Mouse (Mus musculus) gastrocnemius, adult 18-20 months (tissue): Measurements from ENCODE around the gene Zwint. TPM values are rescaled to one million over a fixed set of nuclear protein-coding genes. Genes with fewer than 3 reads are reported as not detected.

Experiments used
- DNase-seq: peaks from one replicate; pipeline ENCODE4 v3.0.0; 2021; ENCODE audit warnings: low spot score
- long read RNA-seq, 2 experiments: library from polyadenylated mRNA; stranded (forward); transcript quantifications; one replicate each; pipeline ENCODE4 v2.0.0; 2021
- total RNA-seq, 2 experiments: library from RNA; stranded (reverse); gene quantifications; 2 replicates each; pipeline ENCODE4 v1.2.3; 2021

Gene Zwint
- total RNA-seq = 10 to 100 TPM; 31.4 to 31.5 TPM
- long read RNA-seq, experiment 1, transcript Zwint-201 (8 exons, 1,834 nt) = major isoform, 48 of 52 reads
- long read RNA-seq, experiment 1, partial matches to known transcripts = 2 of 52 reads
- long read RNA-seq, experiment 1, other reads (novel, unspliced or antisense) = 1 of 52 reads
- long read RNA-seq, experiment 2, transcript Zwint-201 (8 exons, 1,834 nt) = major isoform, 62 of 66 reads
- long read RNA-seq, experiment 2, partial matches to known transcripts = 2 of 66 reads
- long read RNA-seq, experiment 2, other reads (novel, unspliced or antisense) = 1 of 66 reads

DNA sequence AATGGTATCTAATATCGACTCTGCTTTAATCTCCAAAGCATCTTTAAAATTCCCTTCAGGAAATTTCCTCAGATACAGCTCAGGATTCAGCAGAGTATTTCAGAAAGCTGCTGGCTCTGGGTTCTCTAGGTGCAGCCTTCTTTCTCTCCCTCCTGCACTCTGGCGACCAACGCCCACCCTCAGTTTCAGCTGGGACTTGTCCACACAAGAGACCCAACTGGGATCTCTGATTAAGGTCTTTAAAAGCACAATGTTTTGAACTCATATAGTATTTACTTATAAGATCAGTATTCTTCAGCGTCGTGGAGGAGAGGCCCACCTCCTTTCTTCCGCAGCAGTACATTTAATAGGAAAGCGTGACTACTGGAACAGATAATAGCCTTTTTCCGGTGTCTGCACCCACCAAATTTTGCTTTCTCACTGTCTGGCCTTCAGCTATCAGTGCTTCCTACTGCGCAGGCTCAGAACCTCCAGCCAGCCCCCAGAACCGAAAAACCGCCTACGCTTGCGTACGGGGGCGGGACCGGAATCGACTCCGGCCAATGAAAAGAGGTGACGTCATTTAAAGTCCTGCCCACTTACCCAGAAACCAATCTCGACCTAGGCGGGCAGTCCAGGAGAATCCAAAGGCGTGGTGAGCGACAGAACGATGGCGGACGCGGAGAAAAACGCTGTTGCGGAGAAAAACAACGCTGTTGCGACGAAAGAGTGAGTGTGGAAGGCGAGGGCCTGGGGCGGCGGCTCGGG is at the start of gene Zwint:
Gene Zwint, plus strand, starts transcription at position 576 of the 747 bp plus-strand sequence.
- DNase-seq = peak; percentile 96

DNA sequence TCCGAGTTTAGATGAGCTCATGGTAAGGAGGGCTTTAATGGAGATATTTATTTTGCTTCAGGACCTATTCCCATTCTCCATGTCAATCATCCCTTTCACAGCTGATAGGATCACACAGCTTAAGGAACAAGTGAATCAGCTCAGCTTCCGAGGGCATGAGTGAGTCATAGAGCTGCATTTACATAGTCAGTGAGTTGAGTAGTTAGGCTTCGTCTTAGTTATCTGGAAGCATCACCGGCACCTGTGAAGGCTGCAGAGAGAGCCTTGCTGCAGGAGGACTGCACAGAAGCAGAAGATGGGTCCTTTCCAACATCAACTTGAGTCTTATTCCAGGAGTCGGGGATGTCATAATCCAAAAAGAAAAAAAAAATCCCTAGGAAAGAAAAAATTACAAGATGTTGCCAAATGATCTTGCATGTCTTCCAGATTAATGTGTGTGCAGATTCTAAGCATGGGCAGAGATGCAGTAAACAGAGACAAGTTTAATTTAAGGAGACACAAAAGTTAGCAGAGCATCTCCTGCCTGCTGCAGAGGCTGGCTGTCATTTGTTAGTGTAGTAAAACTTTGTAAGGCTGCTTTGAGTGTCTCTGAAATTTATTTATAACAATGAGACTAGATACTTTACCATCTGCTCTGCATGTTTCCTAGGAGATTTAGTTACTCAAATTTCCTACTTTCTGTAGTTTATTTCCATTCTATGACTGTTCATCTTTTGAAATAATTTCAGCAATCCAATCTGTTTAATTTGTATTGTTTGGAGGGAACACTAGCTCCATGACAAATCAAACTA is 41.3 kb upstream of the Zwint start:
- DNase-seq = no peak

DNA sequence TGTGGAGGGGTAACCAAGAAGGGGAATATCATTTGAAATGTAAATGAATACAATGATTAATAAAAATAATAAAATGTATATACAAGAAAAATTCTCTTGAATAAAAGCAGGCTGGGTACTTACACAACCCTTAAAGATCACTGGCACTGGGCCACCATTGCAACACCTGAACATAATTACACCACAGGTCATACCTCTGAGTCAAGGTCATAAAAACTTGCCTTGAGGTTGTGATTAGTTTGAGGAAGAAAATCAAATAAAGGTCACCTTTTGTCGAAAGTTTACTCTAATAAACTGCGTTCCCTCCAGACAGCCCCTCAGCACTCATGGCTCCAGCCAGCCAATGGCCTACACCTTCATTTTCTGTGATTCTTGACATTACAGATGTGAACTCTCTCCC is 38.5 kb upstream of the Zwint start:
- DNase-seq = no peak

DNA sequence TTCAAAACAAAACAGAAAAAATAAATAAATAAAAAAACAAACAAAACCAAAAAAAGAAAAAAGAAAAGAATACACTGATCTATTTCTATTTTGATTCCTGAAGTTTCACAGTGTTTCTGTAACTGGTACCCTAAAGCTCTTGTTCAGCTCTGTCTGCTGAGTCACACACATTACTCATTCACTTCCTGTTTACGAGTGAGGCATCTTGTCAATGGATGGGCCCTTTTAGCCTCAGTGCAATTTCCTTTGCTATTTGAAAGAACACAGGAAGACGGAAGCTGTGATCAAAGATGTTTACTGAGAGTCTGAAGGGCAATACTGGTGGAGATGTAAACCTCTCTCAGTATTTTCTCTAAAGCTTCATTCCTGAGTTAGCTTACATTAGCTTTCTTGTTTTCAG is 34.1 kb upstream of the Zwint start:
- DNase-seq = no peak

DNA sequence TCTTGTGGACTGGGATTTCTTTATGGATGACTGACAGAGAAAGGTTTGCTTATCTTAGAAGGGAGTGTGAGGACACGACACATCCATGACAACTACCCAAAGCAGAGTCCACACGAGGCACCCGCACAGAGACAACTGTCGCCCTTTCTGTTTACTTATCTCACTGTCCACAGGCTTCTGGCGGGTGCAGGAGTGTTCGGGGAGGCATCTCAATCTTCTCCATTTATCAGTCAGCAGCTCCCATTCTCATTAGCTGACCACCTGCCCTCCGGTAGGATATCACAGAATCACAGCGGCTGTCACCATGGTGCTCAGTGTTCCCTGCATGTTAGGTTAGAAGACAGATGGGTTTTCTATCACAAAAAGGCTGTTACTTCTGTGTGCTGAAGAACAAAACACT is 31.1 kb upstream of the Zwint start:
- no peak for DNase-seq

DNA sequence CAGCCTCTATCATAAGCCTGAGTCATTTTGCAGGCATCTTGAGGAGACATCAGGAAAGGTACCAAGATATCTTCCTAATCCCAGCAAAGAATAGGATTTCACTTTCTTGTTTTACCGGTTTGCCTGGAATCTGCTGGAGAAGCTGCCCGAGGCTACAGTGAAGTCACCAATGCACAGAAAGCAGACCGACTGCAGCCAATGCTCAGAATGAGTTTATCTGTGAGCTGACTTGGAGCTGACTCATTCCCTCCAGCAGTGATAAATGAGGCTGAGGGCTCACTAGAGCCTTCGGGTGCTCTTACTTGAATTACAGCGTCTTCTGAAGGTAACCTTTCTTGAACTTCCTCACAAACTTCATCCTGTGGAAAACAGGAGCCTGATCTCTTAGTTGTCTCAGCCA is 20.5 kb upstream of the Zwint start:
- no peak for DNase-seq

DNA sequence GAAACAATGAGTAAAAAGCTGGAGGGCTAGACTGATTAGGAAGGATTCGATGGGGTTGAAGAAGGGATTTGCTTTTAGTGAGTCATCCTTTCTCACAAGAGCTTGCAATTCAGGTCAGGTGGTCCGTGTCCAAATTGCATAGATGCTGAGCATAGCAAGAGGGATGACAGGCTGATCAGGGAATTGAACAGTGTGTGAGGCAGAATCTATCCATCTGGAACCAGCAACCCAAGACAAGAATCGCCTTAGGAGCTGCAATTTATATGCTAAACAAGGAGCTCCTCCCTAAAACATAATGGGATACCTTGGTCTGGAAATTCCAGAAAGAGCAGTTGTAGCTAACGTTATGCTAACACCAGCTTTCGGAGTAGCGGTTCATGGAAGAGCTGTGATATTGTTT is 3.8 kb upstream of the Zwint start:
- DNase-seq = no peak

DNA sequence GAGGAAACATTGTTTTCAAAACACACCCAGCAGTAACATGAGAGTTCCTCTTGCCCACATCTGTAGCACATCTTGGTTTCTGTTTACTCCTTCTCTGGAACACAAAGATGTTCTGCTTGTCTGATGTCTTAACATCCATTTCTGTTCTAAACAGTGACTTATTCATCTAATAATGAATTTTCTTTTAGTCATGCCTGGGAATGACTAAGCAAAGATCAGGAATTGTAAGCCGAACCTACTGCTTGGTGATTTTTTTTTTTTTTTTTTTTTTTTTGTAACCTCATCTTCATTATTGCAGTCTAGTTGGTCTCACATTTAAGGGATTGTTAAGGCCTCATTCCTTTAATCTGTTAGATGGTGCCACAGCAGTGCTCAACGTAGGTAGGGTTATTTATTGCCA is 848 bp upstream of the Zwint start:
- DNase-seq = no peak

DNA sequence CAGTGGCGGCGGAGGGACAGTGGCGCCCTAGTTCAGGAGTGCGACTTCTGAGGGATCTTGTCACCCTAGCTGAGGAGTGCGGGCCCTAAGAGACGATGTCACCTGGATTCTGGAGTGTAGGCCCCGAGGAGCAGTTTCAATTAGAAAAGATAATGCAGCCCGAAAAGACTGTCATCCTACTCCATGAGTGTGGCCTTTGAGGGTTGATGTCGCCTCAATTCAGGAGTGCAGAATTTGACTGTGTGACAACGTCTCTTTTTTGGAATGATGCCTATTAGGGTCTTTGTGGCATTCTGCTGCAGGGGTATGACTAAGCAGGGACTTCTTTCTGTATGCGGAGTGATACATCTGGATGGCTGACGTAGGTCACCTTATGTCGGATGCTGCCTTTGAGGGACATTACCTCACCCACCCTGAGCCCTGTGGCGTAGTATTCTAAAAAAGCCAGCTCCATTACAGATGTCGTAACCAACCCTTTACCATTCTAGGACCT is 418 bp downstream of the Zwint start:
- peak; percentile 3 for DNase-seq

DNA sequence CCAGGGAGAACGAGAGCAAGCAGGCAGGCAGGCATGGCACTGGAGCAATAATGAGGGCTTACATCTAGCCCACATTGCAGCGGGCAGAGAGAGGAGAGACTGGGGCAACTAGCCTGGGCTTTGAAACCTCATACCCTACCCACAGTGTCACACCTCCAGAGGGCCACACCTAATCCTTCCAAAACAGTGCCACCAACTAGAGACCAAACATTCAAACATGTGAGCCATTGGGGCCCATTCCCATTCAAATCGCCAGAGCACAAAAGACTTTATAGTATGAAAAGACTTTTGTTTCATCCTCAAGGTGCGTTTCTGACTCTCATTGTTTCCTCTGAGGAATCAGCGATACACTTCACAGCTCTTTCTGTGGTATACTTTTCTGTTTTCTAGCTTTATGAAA is 4.6 kb downstream of the Zwint start:
- no peak for DNase-seq

DNA sequence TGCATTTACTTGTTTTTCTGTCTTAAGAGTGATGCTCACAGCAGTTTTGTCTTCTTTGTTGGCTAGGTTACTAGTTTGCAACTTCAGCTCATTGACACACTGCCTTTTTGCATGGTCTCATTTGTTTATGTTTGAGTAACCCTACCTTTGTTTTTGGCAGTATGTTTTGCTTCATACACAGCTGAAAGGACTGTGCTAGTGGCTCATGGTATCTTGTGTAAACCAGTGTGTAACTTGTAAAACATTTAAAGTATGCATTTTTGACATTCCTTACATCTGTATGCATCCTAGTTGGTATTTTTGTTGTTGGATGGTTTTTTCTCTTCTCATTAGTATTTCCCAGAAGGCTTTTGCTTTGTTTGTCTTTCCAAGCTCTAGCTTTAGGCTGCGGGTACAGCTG is 5.7 kb downstream of the Zwint start:
- DNase-seq = no peak

DNA sequence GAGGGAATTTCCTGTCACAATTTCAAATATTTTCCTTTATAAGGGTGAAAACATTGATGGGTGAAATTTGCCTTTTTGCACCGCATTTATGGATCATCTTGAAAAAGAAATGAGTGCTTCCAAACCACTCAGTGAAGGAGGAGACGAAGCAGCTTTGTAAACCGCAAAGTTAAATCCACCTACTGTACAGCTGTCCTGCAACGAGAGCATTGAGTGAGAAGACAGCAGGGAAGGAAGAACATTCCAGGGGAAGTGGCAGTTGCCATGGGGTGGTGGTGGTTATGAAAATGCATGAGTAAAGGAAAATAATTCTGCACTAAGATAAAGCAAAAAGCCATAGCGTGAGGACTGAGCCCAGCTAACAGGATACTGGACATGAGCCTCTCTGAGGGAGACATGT is 13.2 kb downstream of the Zwint start:
- DNase-seq = no peak

DNA sequence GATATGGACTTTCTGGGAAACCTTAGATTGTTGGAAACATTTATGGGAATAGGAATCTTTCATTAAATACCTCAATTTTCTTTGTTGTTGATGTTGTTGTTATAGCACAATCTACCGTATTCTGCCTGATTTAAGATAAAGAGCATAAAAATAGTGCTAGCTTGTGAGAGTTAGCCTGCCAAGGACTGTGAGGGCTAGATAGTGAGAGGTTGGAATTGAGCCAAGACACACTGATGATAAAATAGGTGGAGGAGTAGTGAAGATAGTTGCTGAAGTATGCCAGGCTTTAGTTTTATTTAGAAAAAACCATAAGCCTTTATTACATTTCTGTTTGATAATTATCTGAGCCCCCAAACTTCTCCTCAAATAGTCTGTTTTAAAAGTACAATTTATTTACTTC is 14.4 kb downstream of the Zwint start:
- DNase-seq = no peak

DNA sequence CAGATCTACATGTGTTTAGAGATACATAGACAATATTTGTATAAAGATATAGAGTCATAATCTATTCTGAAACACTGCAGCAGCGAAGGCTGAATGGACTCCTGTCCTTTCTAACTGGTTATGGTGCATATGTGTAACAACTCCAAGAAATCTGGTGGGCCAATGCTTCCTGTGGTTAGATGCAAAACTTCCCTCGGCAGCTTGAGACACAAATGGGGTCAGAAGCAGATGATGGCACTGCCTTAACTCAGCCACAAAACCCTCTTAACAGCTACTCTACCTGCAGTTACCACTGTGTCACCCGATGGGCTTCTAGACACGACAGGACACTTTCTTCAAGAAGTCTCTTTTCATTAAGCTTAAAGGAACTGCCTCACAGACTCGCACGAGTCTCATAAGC is 21.3 kb downstream of the Zwint start:
- no peak for DNase-seq

DNA sequence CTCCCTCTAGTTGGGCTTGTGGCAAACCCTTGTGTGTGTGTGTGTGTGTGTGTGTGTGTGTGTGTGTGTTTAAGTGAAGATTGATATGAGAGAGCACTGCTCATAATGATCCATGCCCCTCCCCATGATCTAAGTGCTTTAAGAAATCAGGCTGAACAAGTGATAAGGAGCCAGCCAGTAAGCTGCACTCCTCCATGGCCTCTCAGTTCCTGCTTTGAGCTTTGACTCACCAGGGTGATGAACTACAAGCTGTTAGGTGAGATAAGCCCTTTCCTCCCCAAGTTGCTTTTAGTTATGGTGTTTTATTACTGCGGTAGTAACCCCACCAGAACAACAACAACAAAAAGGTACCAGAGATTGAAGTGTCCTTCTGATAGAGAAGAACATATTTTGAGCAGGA is 21.9 kb downstream of the Zwint start:
- DNase-seq = no peak

DNA sequence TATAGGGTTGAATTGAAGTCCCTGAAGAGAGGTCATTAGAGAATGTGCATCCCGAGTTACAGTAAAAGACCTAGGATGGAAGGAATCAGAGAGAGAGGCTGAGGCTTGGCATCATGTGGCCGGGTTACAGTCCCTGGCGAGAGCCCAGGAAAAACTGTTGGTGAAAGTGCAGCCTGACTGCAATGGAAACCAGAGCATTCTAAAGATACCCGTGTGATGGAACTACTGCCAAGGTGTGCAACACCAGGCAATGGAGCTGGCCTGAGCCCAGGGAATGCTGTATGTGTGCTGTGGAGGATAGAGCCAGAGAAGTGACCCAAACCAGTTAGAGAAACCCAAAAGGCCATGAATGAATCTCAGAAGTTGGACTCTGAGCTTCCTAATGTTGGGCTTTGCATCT is 24.4 kb downstream of the Zwint start:
- DNase-seq = no peak

DNA sequence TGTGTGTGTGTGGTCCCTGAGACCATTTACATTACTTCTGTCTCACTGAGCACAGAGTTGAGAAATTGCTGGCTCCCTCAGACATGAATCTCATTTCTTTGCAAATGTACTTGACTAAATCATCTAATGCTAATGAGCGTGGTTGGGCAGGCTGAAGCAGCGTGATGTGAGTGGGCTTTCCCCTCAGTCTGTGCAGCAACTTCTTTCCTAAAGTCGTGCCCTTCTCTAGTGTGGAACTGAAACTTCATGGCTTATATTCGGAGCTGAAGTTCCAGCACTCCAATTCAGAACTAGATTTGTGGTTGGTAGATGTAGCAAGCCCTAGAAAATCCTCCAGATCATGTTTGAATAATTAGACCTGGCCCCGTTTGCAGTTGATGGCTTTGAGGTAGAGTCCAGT is 46.4 kb downstream of the Zwint start:
- DNase-seq = no peak

DNA sequence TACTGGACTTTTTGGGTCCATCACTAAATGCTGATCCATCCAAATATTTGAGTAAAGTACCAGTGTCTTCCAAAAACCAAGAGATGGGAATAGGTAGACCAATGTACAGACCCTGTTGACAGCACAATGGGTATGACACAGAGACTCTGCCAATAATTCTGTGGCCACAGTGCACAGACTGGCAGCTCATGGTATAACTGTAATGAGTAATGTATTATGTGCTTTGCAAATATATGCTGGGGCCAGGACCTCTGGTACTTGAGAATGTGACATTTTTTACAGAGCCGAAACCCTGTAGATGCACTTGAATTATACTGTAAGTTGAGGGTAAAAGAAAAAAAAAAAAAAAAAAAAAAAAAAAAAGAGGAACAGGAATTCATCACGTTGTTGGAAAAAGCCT is 59.1 kb downstream of the Zwint start:
- DNase-seq = no peak
